14 mouse cellular contexts compared by ENCODE assay signal in the genomic region with DNA sequence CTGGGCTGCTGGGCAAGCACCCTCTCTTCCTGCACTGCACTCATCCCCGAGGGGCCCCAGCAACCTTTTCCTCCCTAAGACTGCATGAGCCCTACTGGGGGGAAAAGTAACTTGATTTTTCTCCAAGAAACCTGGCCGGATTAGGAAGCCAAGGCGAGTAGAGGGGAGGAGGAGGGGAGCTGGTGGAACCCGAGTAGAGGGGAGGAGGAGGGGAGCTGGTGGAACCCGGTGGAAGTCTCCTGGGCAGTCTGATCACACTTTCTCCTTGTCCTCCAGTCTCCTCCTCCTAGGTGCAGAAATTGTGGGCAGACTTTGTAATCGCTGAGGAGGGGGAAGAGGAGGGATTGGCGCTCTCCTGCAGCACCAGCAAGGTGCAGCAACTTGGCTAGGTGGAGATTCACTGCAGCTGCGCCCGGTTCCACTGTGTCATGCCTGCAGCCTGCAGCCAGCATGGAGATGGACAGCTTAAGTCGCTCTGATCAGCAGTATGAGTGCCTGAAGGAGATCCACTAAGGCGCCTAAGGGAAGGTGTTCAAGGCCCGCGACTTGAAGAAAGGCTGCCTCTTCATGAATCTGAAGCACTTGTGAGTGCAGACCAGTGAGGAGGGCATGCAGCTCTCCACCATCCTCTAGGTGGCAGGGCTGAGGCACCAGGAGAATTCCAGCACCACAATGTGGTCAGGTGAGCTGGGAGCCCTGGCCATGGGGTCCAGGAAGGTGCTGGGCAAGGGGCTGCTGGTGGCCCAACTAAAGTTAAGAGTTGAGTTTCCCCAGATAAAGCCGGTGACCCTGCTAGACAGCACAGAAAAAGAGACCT. TPM values are rescaled to one million over a fixed set of nuclear protein-coding genes. Genes with fewer than 3 reads are reported as not detected.
"Had no signal": no experiment of that assay in that cellular context is flagged by ENCODE, and none has a peak within 500 bp of the region (broad histone marks: within the 10 kb centered on the region; RNA-seq: fewer than 3 reads in every experiment).

No protein-coding gene starts in this region.

RNA-seq across cellular contexts. Expression of gene Gm8104, which starts 11.1 kb away (rescaled TPM):
- total RNA-seq: layer of hippocampus, adult 18-20 months; layer of hippocampus, postnatal 36 days; megakaryocyte progenitor cell, adult 5-6 weeks; neutrophil, adult 5-6 weeks had no signal
- polyA plus RNA-seq: limb, embryonic 11.5 days; limb, embryonic 15.5 days; liver, embryonic 13.5 days; liver, postnatal 0 days; lung, postnatal 0 days; myocyte; neural tube, embryonic 11.5 days; stomach, postnatal 0 days had no signal

RNA-seq across cellular contexts. Expression of gene Gm8094, which starts 12.9 kb away (rescaled TPM):
- total RNA-seq: layer of hippocampus, adult 18-20 months; layer of hippocampus, postnatal 36 days; left cerebral cortex, adult 8-10 months; left cerebral cortex, postnatal 25 days; megakaryocyte progenitor cell, adult 5-6 weeks; neutrophil, adult 5-6 weeks had no signal
- polyA plus RNA-seq: limb, embryonic 11.5 days; limb, embryonic 15.5 days; liver, embryonic 13.5 days; liver, postnatal 0 days; lung, postnatal 0 days; neural tube, embryonic 11.5 days; stomach, postnatal 0 days had no signal
